Mouse (Mus musculus): ENCODE measurements around the gene Gm11444. TPM values are rescaled to one million over a fixed set of nuclear protein-coding genes. Genes with fewer than 3 reads are reported as not detected.
A peak's percentile ranks its signal among the peaks of the same experiment; 100 is the strongest.

Gene Gm11444
- polyA plus RNA-seq, 1 experiment from 2014 or later = not detected

- H3K27ac ChIP-seq (ENCODE audit: low read length) = peak overlapping the region; percentile 19; the same call in 1 of the 2 replicates
- H3K4me3 ChIP-seq (ENCODE audit: low read length) = peak overlapping the region; percentile 59
- H3K9me3 ChIP-seq (replicated peaks; ENCODE audit: control insufficient read depth, low read length) = no peaks in the 10 kb centered on the region
- no peaks in the 10 kb centered on the region for H3K36me3 ChIP-seq (ENCODE audit: control insufficient read depth, insufficient read depth)
- H3K27me3 ChIP-seq (ENCODE audit: control insufficient read depth, insufficient read depth, low read length) = peaks cover 61% of the 10 kb centered on the region
- peak overlapping the region; percentile 79 for H3K4me2 ChIP-seq (ENCODE audit: low read depth, low read length)
- H3K4me1 ChIP-seq (ENCODE audit: control insufficient read depth, insufficient read depth, low read length) = peaks cover 34% of the 10 kb centered on the region
- ATAC-seq (replicated peaks; ENCODE audit: extremely low read depth, insufficient read depth, low FRiP score) = no peak
- H3K9ac ChIP-seq (ENCODE audit: low read length) = peak overlapping the region; percentile 70
- 26% methylated on average over 11 of the region's 11 CpGs for WGBS
These were observed 16.3 kb downstream of the Gm11444 start for GRCm38 (mm10) chr11:85833761-85834385.

GRCm38 (mm10) chr11:85833081-85833521, 17.0 kb downstream of the Gm11444 start:
- Histone ChIP-seq H3K9me3 (replicated peaks; ENCODE audit: control insufficient read depth, low read length) (no peaks in the 10 kb centered on the region), H3K27me3 (ENCODE audit: control insufficient read depth, insufficient read depth, low read length) (peaks cover 60% of the 10 kb centered on the region), H3K36me3 (ENCODE audit: control insufficient read depth, insufficient read depth) (no peaks in the 10 kb centered on the region), H3K27ac (ENCODE audit: low read length) (peak overlapping the region; percentile 56), H3K4me1 (ENCODE audit: control insufficient read depth, insufficient read depth, low read length) (peaks cover 32% of the 10 kb centered on the region), H3K4me3 (ENCODE audit: low read length) (peak overlapping the region; percentile 59), H3K4me2 (ENCODE audit: low read depth, low read length) (peak overlapping the region; percentile 79), H3K9ac (ENCODE audit: low read length) (peak overlapping the region; percentile 70)
- no peak for ATAC-seq (replicated peaks; ENCODE audit: extremely low read depth, insufficient read depth, low FRiP score)
- WGBS = under 1% methylated on average over 52 of the region's 54 CpGs

- peaks cover 24% of the 10 kb centered on the region for H3K4me1 ChIP-seq (ENCODE audit: control insufficient read depth, insufficient read depth, low read length)
- peaks cover 63% of the 10 kb centered on the region for H3K27me3 ChIP-seq (ENCODE audit: control insufficient read depth, insufficient read depth, low read length)
- ATAC-seq (replicated peaks; ENCODE audit: extremely low read depth, insufficient read depth, low FRiP score) = peak; percentile 63
- peak within 1 kb of the TSS; percentile 59 for H3K4me3 ChIP-seq (ENCODE audit: low read length)
- no peaks in the 10 kb centered on the region for H3K36me3 ChIP-seq (ENCODE audit: control insufficient read depth, insufficient read depth)
- WGBS = under 1% methylated on average over 49 of the region's 52 CpGs
- H3K9ac ChIP-seq (ENCODE audit: low read length) = peak within 1 kb of the TSS; percentile 70
- peak within 1 kb of the TSS; percentile 56 for H3K27ac ChIP-seq (ENCODE audit: low read length)
- no peaks in the 10 kb centered on the region for H3K9me3 ChIP-seq (replicated peaks; ENCODE audit: control insufficient read depth, low read length)
- H3K4me2 ChIP-seq (ENCODE audit: low read depth, low read length) = peak within 1 kb of the TSS; percentile 79
These were observed 17.8 kb downstream of the Gm11444 start, which contains the start of gene Tbx2 for GRCm38 (mm10) chr11:85832231-85832924. TSS of gene Tbx2 (plus strand) at chr11:85832551.

- H3K4me3 ChIP-seq (ENCODE audit: low read length) = peak overlapping the region; percentile 59
- WGBS = under 1% methylated on average over 33 of the region's 33 CpGs
- H3K27me3 ChIP-seq (ENCODE audit: control insufficient read depth, insufficient read depth, low read length) = peaks cover 65% of the 10 kb centered on the region
- H3K36me3 ChIP-seq (ENCODE audit: control insufficient read depth, insufficient read depth) = no peaks in the 10 kb centered on the region
- H3K4me2 ChIP-seq (ENCODE audit: low read depth, low read length) = peak overlapping the region; percentile 79
- H3K9me3 ChIP-seq (replicated peaks; ENCODE audit: control insufficient read depth, low read length) = no peaks in the 10 kb centered on the region
- H3K9ac ChIP-seq (ENCODE audit: low read length) = peak overlapping the region; percentile 70
- H3K27ac ChIP-seq (ENCODE audit: low read length) = peak overlapping the region; percentile 41
- no peak for ATAC-seq (replicated peaks; ENCODE audit: extremely low read depth, insufficient read depth, low FRiP score)
- peaks cover 21% of the 10 kb centered on the region for H3K4me1 ChIP-seq (ENCODE audit: control insufficient read depth, insufficient read depth, low read length)
These were observed 18.4 kb downstream of the Gm11444 start for GRCm38 (mm10) chr11:85831656-85832230.

GRCm38 (mm10) chr11:85830901-85831341, 19.2 kb downstream of the Gm11444 start:
- Histone ChIP-seq H3K9ac (ENCODE audit: low read length) (no peak overlapping the region), H3K4me1 (ENCODE audit: control insufficient read depth, insufficient read depth, low read length) (peaks cover 21% of the 10 kb centered on the region), H3K27me3 (ENCODE audit: control insufficient read depth, insufficient read depth, low read length) (peaks cover 65% of the 10 kb centered on the region), H3K4me3 (ENCODE audit: low read length) (peak overlapping the region; percentile 32), H3K4me2 (ENCODE audit: low read depth, low read length) (peak overlapping the region; percentile 79), H3K36me3 (ENCODE audit: control insufficient read depth, insufficient read depth) (no peaks in the 10 kb centered on the region), H3K27ac (ENCODE audit: low read length) (peak overlapping the region; percentile 29; the same call in 1 of the 2 replicates), H3K9me3 (replicated peaks; ENCODE audit: control insufficient read depth, low read length) (no peaks in the 10 kb centered on the region)
- ATAC-seq (replicated peaks; ENCODE audit: extremely low read depth, insufficient read depth, low FRiP score) = no peak
- whole genome bisulfite sequencing = 9% methylated on average over 17 of the region's 17 CpGs

- H3K4me3 ChIP-seq (ENCODE audit: low read length) = peak overlapping the region; percentile 43
- H3K27ac ChIP-seq (ENCODE audit: low read length) = peak overlapping the region; percentile 7; the same call in 1 of the 2 replicates
- peak overlapping the region; percentile 61 for H3K4me2 ChIP-seq (ENCODE audit: low read depth, low read length)
- H3K9ac ChIP-seq (ENCODE audit: low read length) = peak overlapping the region; percentile 48
- no peaks in the 10 kb centered on the region for H3K9me3 ChIP-seq (replicated peaks; ENCODE audit: control insufficient read depth, low read length)
- H3K4me1 ChIP-seq (ENCODE audit: control insufficient read depth, insufficient read depth, low read length) = peaks cover 21% of the 10 kb centered on the region
- ATAC-seq (replicated peaks; ENCODE audit: extremely low read depth, insufficient read depth, low FRiP score) = no peak
- peaks cover 56% of the 10 kb centered on the region for H3K27me3 ChIP-seq (ENCODE audit: control insufficient read depth, insufficient read depth, low read length)
- WGBS = 2% methylated on average over 60 of the region's 61 CpGs
- H3K36me3 ChIP-seq (ENCODE audit: control insufficient read depth, insufficient read depth) = no peaks in the 10 kb centered on the region
These were observed 20.4 kb downstream of the Gm11444 start for GRCm38 (mm10) chr11:85829520-85830440.

GRCm38 (mm10) chr11:85828691-85829519, 21.2 kb downstream of the Gm11444 start:
- no peak for ATAC-seq (replicated peaks; ENCODE audit: extremely low read depth, insufficient read depth, low FRiP score)
- Histone ChIP-seq H3K4me1 (ENCODE audit: control insufficient read depth, insufficient read depth, low read length) (peaks cover 21% of the 10 kb centered on the region), H3K9ac (ENCODE audit: low read length) (no peak overlapping the region; the same call in 1 of the 2 replicates), H3K4me3 (ENCODE audit: low read length) (peak overlapping the region; percentile 43), H3K27ac (ENCODE audit: low read length) (no peak overlapping the region), H3K4me2 (ENCODE audit: low read depth, low read length) (peak overlapping the region; percentile 61), H3K9me3 (replicated peaks; ENCODE audit: control insufficient read depth, low read length) (no peaks in the 10 kb centered on the region), H3K27me3 (ENCODE audit: control insufficient read depth, insufficient read depth, low read length) (peaks cover 53% of the 10 kb centered on the region), H3K36me3 (ENCODE audit: control insufficient read depth, insufficient read depth) (no peaks in the 10 kb centered on the region)
- 26% methylated on average over 38 of the region's 38 CpGs for WGBS

- Histone ChIP-seq H3K27ac (ENCODE audit: low read length) (no peak overlapping the region), H3K9ac (ENCODE audit: low read length) (no peak overlapping the region), H3K4me3 (ENCODE audit: low read length) (no peak overlapping the region), H3K4me1 (ENCODE audit: control insufficient read depth, insufficient read depth, low read length) (peaks cover 20% of the 10 kb centered on the region), H3K27me3 (ENCODE audit: control insufficient read depth, insufficient read depth, low read length) (peaks cover 55% of the 10 kb centered on the region), H3K36me3 (ENCODE audit: control insufficient read depth, insufficient read depth) (no peaks in the 10 kb centered on the region), H3K9me3 (replicated peaks; ENCODE audit: control insufficient read depth, low read length) (no peaks in the 10 kb centered on the region), H3K4me2 (ENCODE audit: low read depth, low read length) (no peak overlapping the region)
- no peak for ATAC-seq (replicated peaks; ENCODE audit: extremely low read depth, insufficient read depth, low FRiP score)
- WGBS = 36% methylated on average over 9 of the region's 9 CpGs
These were observed 22.8 kb downstream of the Gm11444 start for GRCm38 (mm10) chr11:85827342-85827741.

Data from heart, embryonic 16.5 days (tissue).